ENCODE assay signal across 8 mouse cellular contexts in genomic region chr14:121361319-121362114, GRCm38 (mm10). TPM values are rescaled to one million over a fixed set of nuclear protein-coding genes. Genes with fewer than 3 reads are reported as not detected.
DNase-seq lines count a peak whose midpoint lies in the region; ATAC-seq and TF ChIP-seq lines count a peak whose summit lies in the region.

No protein-coding gene starts in this region.

- no peak overlapping the region for H3K4me2 ChIP-seq in lung, postnatal 0 days (replicated peaks; ENCODE audit: low read depth, low read length)
- H3K4me2 ChIP-seq in forebrain, embryonic 16.5 days (ENCODE audit: low read length): no peak overlapping the region

- no peak for TF ChIP-seq EP300 in lung, postnatal 0 days (IDR thresholded peaks at IDR 0.05)

- no peak overlapping the region for H3K9ac ChIP-seq in lung, postnatal 0 days (replicated peaks; ENCODE audit: low read depth)
- no peak overlapping the region for H3K9ac ChIP-seq in forebrain, embryonic 16.5 days (replicated peaks; ENCODE audit: low read depth, low read length)

- DNase-seq in CD4-positive helper T cell, adult 2 months (ENCODE audit: low read depth, low spot score): peak; percentile 40
- DNase-seq in MN1 (ENCODE audit: low spot score): peak; percentile 68
- DNase-seq in gastrocnemius, adult 18-20 months (ENCODE audit: low spot score): peak; percentile 78
- peak; percentile 67 for DNase-seq in induced T-regulatory cell, adult 2 months (ENCODE audit: low read depth)
- DNase-seq in lung, postnatal 0 days (ENCODE audit: low spot score): peak; percentile 78
- no peak for DNase-seq in retina, embryonic 14.5 days (ENCODE audit: low spot score)
- no peak for DNase-seq in frontal cortex, postnatal 10 days (ENCODE audit: low spot score in 2 of 2)

- 47% methylated on average over 17 of the region's 17 CpGs for WGBS in lung, postnatal 0 days
- 87% methylated on average over 17 of the region's 17 CpGs for WGBS in forebrain, embryonic 16.5 days

- peaks cover 33% of the 10 kb centered on the region for H3K4me1 ChIP-seq in lung, postnatal 0 days (ENCODE audit: insufficient read depth, low read depth, low read length)
- H3K4me1 ChIP-seq in forebrain, embryonic 16.5 days (replicated peaks; ENCODE audit: control insufficient read depth, insufficient read depth, low read length): peaks cover 8% of the 10 kb centered on the region

- H3K27ac ChIP-seq in lung, postnatal 0 days (ENCODE audit: low read length): 0 out of 2 replicates have a peak overlapping the region, but pooled peaks have one; percentile 1
- H3K27ac ChIP-seq in forebrain, embryonic 16.5 days (ENCODE audit: low read length): no peak overlapping the region

- H3K9me3 ChIP-seq in lung, postnatal 0 days (ENCODE audit: low read length): no peaks in the 10 kb centered on the region
- 0 out of 2 replicates have a peak, but pooled peaks cover 2% of the 10 kb centered on the region for H3K9me3 ChIP-seq in forebrain, embryonic 16.5 days (ENCODE audit: control insufficient read depth, low read length)

- H3K4me3 ChIP-seq in lung, postnatal 0 days (ENCODE audit: low read depth, low read length): no peak overlapping the region
- H3K4me3 ChIP-seq in forebrain, embryonic 16.5 days (replicated peaks; ENCODE audit: low read length): no peak overlapping the region

- peak; percentile 56 for TF ChIP-seq CTCF in lung, postnatal 0 days (IDR thresholded peaks at IDR 0.05)

- H3K36me3 ChIP-seq in lung, postnatal 0 days (ENCODE audit: insufficient read depth, low read length): no peaks in the 10 kb centered on the region
- H3K36me3 ChIP-seq in forebrain, embryonic 16.5 days (ENCODE audit: control insufficient read depth, insufficient read depth): no peaks in the 10 kb centered on the region

- H3K27me3 ChIP-seq in lung, postnatal 0 days (replicated peaks; ENCODE audit: insufficient read depth, low read length): no peaks in the 10 kb centered on the region
- no peaks in the 10 kb centered on the region for H3K27me3 ChIP-seq in forebrain, embryonic 16.5 days (replicated peaks; ENCODE audit: control insufficient read depth, insufficient read depth, low read length)

- ATAC-seq in lung, postnatal 0 days: peak; percentile 73
- ATAC-seq in forebrain, embryonic 16.5 days: no peak

RNA-seq across cellular contexts. Expression of gene Stk24, which starts 18.3 kb away (rescaled TPM):
- 10 to 100 TPM; 27.9 to 31.2 TPM for total RNA-seq in gastrocnemius, adult 18-20 months (2021)
- polyA plus RNA-seq in lung, postnatal 0 days (2015; fragmentation: Nextera tagmentation; extraction: Ambion mirVana): 30.6 and 33.4 TPM in 2 replicates
- 20.5 and 23.4 TPM in 2 replicates for polyA plus RNA-seq in forebrain, embryonic 16.5 days (2015; fragmentation: Nextera tagmentation; extraction: Ambion mirVana)

Comparison
In these comparisons a context has a peak if more than half of its experiments do, and no peak if none do; other contexts are left out.
1. DNase-seq: peak in CD4-positive helper T cell, adult 2 months (single experiment), MN1 (single experiment), gastrocnemius, adult 18-20 months (single experiment), induced T-regulatory cell, adult 2 months (single experiment) and lung, postnatal 0 days (single experiment); none in retina, embryonic 14.5 days (single experiment) and frontal cortex, postnatal 10 days (0 of 2).